Mouse (Mus musculus): Measurements from ENCODE around the gene Pcnx.

Gene Pcnx

GRCm38 (mm10) chr12:81904456-81904855, 44.6 kb downstream of the Pcnx start:
- DNase-seq (ENCODE audit: low read depth, low spot score), result no peak

- no peak for DNase-seq (ENCODE audit: low read depth, low spot score)
These were observed 46.0 kb downstream of the Pcnx start for GRCm38 (mm10) chr12:81905865-81906264.

GRCm38 (mm10) chr12:81907741-81908357, 48.0 kb downstream of the Pcnx start:
- no peak for DNase-seq (ENCODE audit: low read depth, low spot score)

- DNase-seq (ENCODE audit: low read depth, low spot score), result no peak
These were observed 50.6 kb downstream of the Pcnx start for GRCm38 (mm10) chr12:81910439-81910838.

- peak; percentile 55 for DNase-seq (ENCODE audit: low read depth, low spot score)
These were observed 55.5 kb downstream of the Pcnx start for GRCm38 (mm10) chr12:81915176-81915950.

GRCm38 (mm10) chr12:81918346-81918745, 58.5 kb downstream of the Pcnx start:
- no peak for DNase-seq (ENCODE audit: low read depth, low spot score)

- no peak for DNase-seq (ENCODE audit: low read depth, low spot score)
These were observed 59.1 kb downstream of the Pcnx start for GRCm38 (mm10) chr12:81918886-81919285.

- no peak for DNase-seq (ENCODE audit: low read depth, low spot score)
These were observed 60.2 kb downstream of the Pcnx start for GRCm38 (mm10) chr12:81920027-81920426.

- DNase-seq (ENCODE audit: low read depth, low spot score), result no peak
These were observed 60.8 kb downstream of the Pcnx start for GRCm38 (mm10) chr12:81920614-81921013.

GRCm38 (mm10) chr12:81921785-81922184, 62.0 kb downstream of the Pcnx start:
- no peak for DNase-seq (ENCODE audit: low read depth, low spot score)

GRCm38 (mm10) chr12:81922838-81923237, 63.0 kb downstream of the Pcnx start:
- DNase-seq (ENCODE audit: low read depth, low spot score), result no peak

GRCm38 (mm10) chr12:81927163-81927562, 67.3 kb downstream of the Pcnx start:
- no peak for DNase-seq (ENCODE audit: low read depth, low spot score)

- DNase-seq (ENCODE audit: low read depth, low spot score), result no peak
These were observed 68.0 kb downstream of the Pcnx start for GRCm38 (mm10) chr12:81927643-81928381.

GRCm38 (mm10) chr12:81928382-81928770, 68.6 kb downstream of the Pcnx start:
- DNase-seq (ENCODE audit: low read depth, low spot score), result no peak

- DNase-seq (ENCODE audit: low read depth, low spot score), result no peak
These were observed 72.2 kb downstream of the Pcnx start for GRCm38 (mm10) chr12:81932015-81932414.

GRCm38 (mm10) chr12:81933430-81933829, 73.6 kb downstream of the Pcnx start:
- no peak for DNase-seq (ENCODE audit: low read depth, low spot score)

GRCm38 (mm10) chr12:81934510-81934909, 74.7 kb downstream of the Pcnx start:
- no peak for DNase-seq (ENCODE audit: low read depth, low spot score)

GRCm38 (mm10) chr12:81936066-81936465, 76.2 kb downstream of the Pcnx start:
- DNase-seq (ENCODE audit: low read depth, low spot score), result no peak

- no peak for DNase-seq (ENCODE audit: low read depth, low spot score)
These were observed 81.4 kb downstream of the Pcnx start for GRCm38 (mm10) chr12:81941191-81941590.

GRCm38 (mm10) chr12:81943331-81944062, 83.7 kb downstream of the Pcnx start:
- DNase-seq (ENCODE audit: low read depth, low spot score), result no peak

- no peak for DNase-seq (ENCODE audit: low read depth, low spot score)
These were observed 89.2 kb downstream of the Pcnx start for GRCm38 (mm10) chr12:81949026-81949425.

- DNase-seq (ENCODE audit: low read depth, low spot score), result no peak
These were observed 90.2 kb downstream of the Pcnx start for GRCm38 (mm10) chr12:81950016-81950415.
